Mouse (Mus musculus) neural tube, embryonic 11.5 days (tissue): ENCODE measurements at regions not wholly inside any gene's neighbourhood (a gene's known extent, or its start where the extent isn't known, plus 50 kb on each side); places are given as distances from the start of the nearest gene placed in this dataset.
"Not testable (repeated sequence)": the region's sequence is repeated elsewhere in the genome, so short reads cannot be mapped to it uniquely, and the experiment has no call there.

Experiments
- ATAC-seq: fragments of 200-750 bp; cut with Nextera tagmentation; 2 replicates; pipeline ENCODE4 v1.8.0; 2017; ENCODE audit warnings: moderate number of reproducible peaks, mild to moderate bottlenecking, moderate TSS enrichment, moderate library complexity; ENCODE audit not compliant: insufficient read depth, low FRiP score, low TSS enrichment
- DNase-seq: peaks from one replicate; pipeline ENCODE4 v3.0.0-alpha.2; 2015; ENCODE audit warnings: low spot score
- H3K27ac ChIP-seq: fragments of 300-500 bp; sonication (generic); 2 replicates; pipeline ENCODE4 v1.5.1; 2014; ENCODE audit warnings: low read depth, mild to moderate bottlenecking, low read length
- H3K27me3 ChIP-seq: fragments of 300-500 bp; sonication (generic); 2 replicates; pipeline ENCODE4 v1.6.1; 2014; ENCODE audit warnings: mild to moderate bottlenecking, low read length, mixed read lengths; ENCODE audit not compliant: control insufficient read depth, insufficient read depth
- H3K36me3 ChIP-seq: fragments of 300-500 bp; sonication (generic); 2 replicates; pipeline ENCODE4 v1.6.1; 2014; ENCODE audit warnings: mild to moderate bottlenecking, low read length, moderate library complexity, mixed read lengths; ENCODE audit not compliant: control insufficient read depth, insufficient read depth
- H3K4me1 ChIP-seq: fragments of 300-500 bp; sonication (generic); 2 replicates; pipeline ENCODE4 v1.6.1; 2014; ENCODE audit warnings: low read length, mixed read lengths; ENCODE audit not compliant: control insufficient read depth, insufficient read depth
- H3K4me2 ChIP-seq: fragments of 300-500 bp; sonication (generic); 2 replicates; pipeline ENCODE4 v1.6.1; 2014; ENCODE audit warnings: low read depth, mild to moderate bottlenecking, moderate library complexity
- H3K4me3 ChIP-seq: fragments of 300-500 bp; sonication (generic); 2 replicates; pipeline ENCODE4 v1.5.1; 2014; ENCODE audit warnings: low read depth, low read length
- H3K9ac ChIP-seq: fragments of 300-500 bp; sonication (generic); 2 replicates; pipeline ENCODE4 v1.6.1; 2014; ENCODE audit warnings: mild to moderate bottlenecking, low read length
- H3K9me3 ChIP-seq: fragments of 300-500 bp; sonication (generic); 2 replicates; pipeline ENCODE4 v1.6.1; 2016; ENCODE audit warnings: low read length; ENCODE audit not compliant: control insufficient read depth
- WGBS: fragments of 180-500 bp; shearing (Covaris S2); extraction: QIAGEN DNeasy Blood & Tissue Kit; methylation state at CpG from one replicate; pipeline ENCODE4 v1.1.7; 2014; 5-methylcytosine and 5-hydroxymethylcytosine counted together

- Histone ChIP-seq H3K4me2 (no peak overlapping the region), H3K36me3 (no peaks in the 10 kb centered on the region), H3K9me3 (no peaks in the 10 kb centered on the region), H3K4me1 (no peaks in the 10 kb centered on the region), H3K27me3 (no peaks in the 10 kb centered on the region), H3K9ac (no peak overlapping the region), H3K4me3 (no peak overlapping the region), H3K27ac (no peak overlapping the region)
- DNase-seq: no peak
- ATAC-seq: no peak
- WGBS: 62% methylated on average over 4 of the region's 4 CpGs
These were observed 114.8 kb downstream of the Galc start for GRCm38 (mm10) chr12:98144464-98144863.

GRCm38 (mm10) chr12:98143170-98143569, 116.1 kb downstream of the Galc start:
- H3K36me3 ChIP-seq: no peaks in the 10 kb centered on the region
- no peaks in the 10 kb centered on the region for H3K4me1 ChIP-seq
- ATAC-seq (no peak), DNase-seq (no peak)
- no peak overlapping the region for H3K4me3 ChIP-seq
- WGBS: 90% methylated on average over 1 of the region's 1 CpGs
- H3K27ac ChIP-seq: no peak overlapping the region
- no peaks in the 10 kb centered on the region for H3K27me3 ChIP-seq
- no peak overlapping the region for H3K4me2 ChIP-seq
- H3K9me3 ChIP-seq: no peaks in the 10 kb centered on the region
- no peak overlapping the region for H3K9ac ChIP-seq

GRCm38 (mm10) chr12:98139906-98140305, 119.4 kb downstream of the Galc start:
- H3K4me3 ChIP-seq, H3K4me1 ChIP-seq, DNase-seq, H3K27me3 ChIP-seq, H3K36me3 ChIP-seq, H3K4me2 ChIP-seq, ATAC-seq, H3K27ac ChIP-seq, H3K9ac ChIP-seq, H3K9me3 ChIP-seq: not testable (repeated sequence)
- 79% methylated on average over 3 of the region's 3 CpGs for WGBS

GRCm38 (mm10) chr12:98131276-98131675, 128.0 kb downstream of the Galc start:
- no peak for ATAC-seq
- H3K4me3 ChIP-seq: no peak overlapping the region
- WGBS: 78% methylated on average over 5 of the region's 5 CpGs

GRCm38 (mm10) chr12:98123541-98123940, 135.7 kb downstream of the Galc start:
- no peak for DNase-seq

More at GRCm38 (mm10) chr12:98131276-98131675, 128.0 kb downstream of the Galc start:
- Histone ChIP-seq H3K36me3 (no peaks in the 10 kb centered on the region), H3K9ac (no peak overlapping the region), H3K4me2 (no peak overlapping the region), H3K27me3 (no peaks in the 10 kb centered on the region), H3K9me3 (no peaks in the 10 kb centered on the region), H3K4me1 (no peaks in the 10 kb centered on the region), H3K27ac (no peak overlapping the region)
- no peak for DNase-seq

GRCm38 (mm10) chr12:98108039-98108438, 151.2 kb downstream of the Galc start:
- no peak for DNase-seq
- Histone ChIP-seq H3K27me3 (no peaks in the 10 kb centered on the region), H3K27ac (no peak overlapping the region), H3K9me3 (no peaks in the 10 kb centered on the region), H3K36me3 (no peaks in the 10 kb centered on the region), H3K4me3 (no peak overlapping the region), H3K9ac (no peak overlapping the region), H3K4me1 (no peaks in the 10 kb centered on the region), H3K4me2 (no peak overlapping the region)
- no peak for ATAC-seq
- 75% methylated on average over 9 of the region's 9 CpGs for WGBS

More at GRCm38 (mm10) chr12:98123541-98123940, 135.7 kb downstream of the Galc start:
- no peak overlapping the region for H3K4me3 ChIP-seq
- no peaks in the 10 kb centered on the region for H3K36me3 ChIP-seq
- no peak overlapping the region for H3K9ac ChIP-seq
- H3K4me1 ChIP-seq: no peaks in the 10 kb centered on the region
- H3K4me2 ChIP-seq: no peak overlapping the region
- WGBS: 87% methylated on average over 3 of the region's 3 CpGs
- H3K27ac ChIP-seq: no peak overlapping the region
- no peaks in the 10 kb centered on the region for H3K27me3 ChIP-seq
- no peak for ATAC-seq
- no peaks in the 10 kb centered on the region for H3K9me3 ChIP-seq

- no peaks in the 10 kb centered on the region for H3K27me3 ChIP-seq
- H3K9ac ChIP-seq: no peak overlapping the region
- DNase-seq (no peak), ATAC-seq (no peak)
- no peak overlapping the region for H3K27ac ChIP-seq
- H3K9me3 ChIP-seq: no peaks in the 10 kb centered on the region
- no peaks in the 10 kb centered on the region for H3K36me3 ChIP-seq
- H3K4me3 ChIP-seq: no peak overlapping the region
- no peaks in the 10 kb centered on the region for H3K4me1 ChIP-seq
- no peak overlapping the region for H3K4me2 ChIP-seq
- 52% methylated on average over 10 of the region's 10 CpGs for WGBS
These were observed 152.2 kb downstream of the Galc start for GRCm38 (mm10) chr12:98106789-98107684.

- ATAC-seq (no peak), DNase-seq (no peak)
- H3K27ac ChIP-seq: no peak overlapping the region
- no peaks in the 10 kb centered on the region for H3K27me3 ChIP-seq
- 53% methylated on average over 3 of the region's 3 CpGs for WGBS
- no peak overlapping the region for H3K9ac ChIP-seq
- no peak overlapping the region for H3K4me3 ChIP-seq
- no peaks in the 10 kb centered on the region for H3K4me1 ChIP-seq
- H3K4me2 ChIP-seq: no peak overlapping the region
- no peaks in the 10 kb centered on the region for H3K9me3 ChIP-seq
- no peaks in the 10 kb centered on the region for H3K36me3 ChIP-seq
These were observed 153.0 kb downstream of the Galc start for GRCm38 (mm10) chr12:98106151-98106788.

- Histone ChIP-seq H3K9me3 (no peaks in the 10 kb centered on the region), H3K9ac (no peak overlapping the region), H3K4me3 (no peak overlapping the region), H3K36me3 (no peaks in the 10 kb centered on the region), H3K27me3 (no peaks in the 10 kb centered on the region), H3K4me1 (no peaks in the 10 kb centered on the region), H3K4me2 (no peak overlapping the region), H3K27ac (no peak overlapping the region)
- DNase-seq: no peak
- ATAC-seq: no peak
These were observed 153.5 kb downstream of the Galc start for GRCm38 (mm10) chr12:98105749-98106148.
